Mouse (Mus musculus): ENCODE measurements at regions not wholly inside any gene's neighbourhood (a gene's known extent, or its start where the extent isn't known, plus 50 kb on each side); places are given as distances from the start of the nearest gene placed in this dataset.

- Histone ChIP-seq H3K27me3 (ENCODE audit: control insufficient read depth, insufficient read depth, low read length) (no peaks in the 10 kb centered on the region), H3K9ac (ENCODE audit: low read length) (no peak overlapping the region), H3K36me3 (ENCODE audit: control insufficient read depth, insufficient read depth, low read length) (no peaks in the 10 kb centered on the region), H3K9me3 (ENCODE audit: control insufficient read depth, low read length) (no peaks in the 10 kb centered on the region), H3K4me1 (replicated peaks; ENCODE audit: control insufficient read depth, insufficient read depth) (no peaks in the 10 kb centered on the region), H3K27ac (replicated peaks) (no peak overlapping the region), H3K4me2 (replicated peaks; ENCODE audit: low read depth) (no peak overlapping the region), H3K4me3 (ENCODE audit: low read depth, low read length) (no peak overlapping the region)
- TF ChIP-seq EP300 (optimal IDR thresholded peaks at IDR 0.05) (no peak), CTCF (IDR thresholded peaks at IDR 0.05; ENCODE audit: low read depth) (no peak)
- DNase-seq (ENCODE audit: low spot score): no peak
- no peak for ATAC-seq (ENCODE audit: low FRiP score, low TSS enrichment)
- 70% methylated on average over 7 of the region's 7 CpGs for WGBS
Observed at GRCm38 (mm10) chr12:13983631-13984395, 168.0 kb downstream of the Fam84a start.

GRCm38 (mm10) chr12:13964537-13964936 lies 187.3 kb downstream of the Fam84a start:
- DNase-seq (ENCODE audit: low spot score) (no peak), ATAC-seq (ENCODE audit: low FRiP score, low TSS enrichment) (no peak)
- no peaks in the 10 kb centered on the region for H3K36me3 ChIP-seq (ENCODE audit: control insufficient read depth, insufficient read depth, low read length)
- H3K4me3 ChIP-seq (ENCODE audit: low read depth, low read length): no peak overlapping the region
- no peaks in the 10 kb centered on the region for H3K4me1 ChIP-seq (replicated peaks; ENCODE audit: control insufficient read depth, insufficient read depth)
- no peaks in the 10 kb centered on the region for H3K9me3 ChIP-seq (ENCODE audit: control insufficient read depth, low read length)
- 84% methylated on average over 3 of the region's 3 CpGs for WGBS
- no peak for TF ChIP-seq CTCF (IDR thresholded peaks at IDR 0.05; ENCODE audit: low read depth)
- TF ChIP-seq EP300 (optimal IDR thresholded peaks at IDR 0.05): no peak
- no peak overlapping the region for H3K9ac ChIP-seq (ENCODE audit: low read length)
- H3K4me2 ChIP-seq (replicated peaks; ENCODE audit: low read depth): no peak overlapping the region
- no peaks in the 10 kb centered on the region for H3K27me3 ChIP-seq (ENCODE audit: control insufficient read depth, insufficient read depth, low read length)
- H3K27ac ChIP-seq (replicated peaks): no peak overlapping the region

GRCm38 (mm10) chr12:13939494-13939893 lies 212.4 kb downstream of the Fam84a start:
- Histone ChIP-seq H3K4me1 (replicated peaks; ENCODE audit: control insufficient read depth, insufficient read depth) (no peaks in the 10 kb centered on the region), H3K27me3 (ENCODE audit: control insufficient read depth, insufficient read depth, low read length) (no peaks in the 10 kb centered on the region), H3K9me3 (ENCODE audit: control insufficient read depth, low read length) (no peaks in the 10 kb centered on the region), H3K4me2 (replicated peaks; ENCODE audit: low read depth) (no peak overlapping the region), H3K27ac (replicated peaks) (no peak overlapping the region), H3K36me3 (ENCODE audit: control insufficient read depth, insufficient read depth, low read length) (no peaks in the 10 kb centered on the region), H3K4me3 (ENCODE audit: low read depth, low read length) (no peak overlapping the region), H3K9ac (ENCODE audit: low read length) (no peak overlapping the region)
- WGBS: 90% methylated on average over 4 of the region's 4 CpGs
- ATAC-seq (ENCODE audit: low FRiP score, low TSS enrichment) (no peak), DNase-seq (ENCODE audit: low spot score) (no peak)
- TF ChIP-seq EP300 (optimal IDR thresholded peaks at IDR 0.05) (no peak), CTCF (IDR thresholded peaks at IDR 0.05; ENCODE audit: low read depth) (no peak)

- WGBS: 43% methylated on average over 1 of the region's 1 CpGs
- TF ChIP-seq EP300 (optimal IDR thresholded peaks at IDR 0.05) (no peak), CTCF (IDR thresholded peaks at IDR 0.05; ENCODE audit: low read depth) (no peak)
- Histone ChIP-seq H3K36me3 (ENCODE audit: control insufficient read depth, insufficient read depth, low read length) (no peaks in the 10 kb centered on the region), H3K9ac (ENCODE audit: low read length) (no peak overlapping the region), H3K4me1 (replicated peaks; ENCODE audit: control insufficient read depth, insufficient read depth) (no peaks in the 10 kb centered on the region), H3K4me2 (replicated peaks; ENCODE audit: low read depth) (no peak overlapping the region), H3K27me3 (ENCODE audit: control insufficient read depth, insufficient read depth, low read length) (no peaks in the 10 kb centered on the region), H3K27ac (replicated peaks) (no peak overlapping the region), H3K9me3 (ENCODE audit: control insufficient read depth, low read length) (no peaks in the 10 kb centered on the region), H3K4me3 (ENCODE audit: low read depth, low read length) (no peak overlapping the region)
- ATAC-seq (ENCODE audit: low FRiP score, low TSS enrichment): no peak
- DNase-seq (ENCODE audit: low spot score): no peak
Observed at GRCm38 (mm10) chr12:13921066-13921465, 230.8 kb downstream of the Fam84a start.

GRCm38 (mm10) chr12:13883317-13883716 lies 268.5 kb downstream of the Fam84a start:
- ATAC-seq (ENCODE audit: low FRiP score, low TSS enrichment): no peak
- H3K4me3 ChIP-seq (ENCODE audit: low read depth, low read length): no peak overlapping the region

GRCm38 (mm10) chr12:13869161-13869560 lies 282.7 kb downstream of the Fam84a start:
- no peak overlapping the region for H3K9ac ChIP-seq (ENCODE audit: low read length)
- H3K27me3 ChIP-seq (ENCODE audit: control insufficient read depth, insufficient read depth, low read length): no peaks in the 10 kb centered on the region
- no peak for ATAC-seq (ENCODE audit: low FRiP score, low TSS enrichment)
- 47% methylated on average over 1 of the region's 1 CpGs for WGBS
- no peak for DNase-seq (ENCODE audit: low spot score)
- no peak overlapping the region for H3K4me3 ChIP-seq (ENCODE audit: low read depth, low read length)
- H3K36me3 ChIP-seq (ENCODE audit: control insufficient read depth, insufficient read depth, low read length): no peaks in the 10 kb centered on the region
- no peaks in the 10 kb centered on the region for H3K4me1 ChIP-seq (replicated peaks; ENCODE audit: control insufficient read depth, insufficient read depth)
- H3K4me2 ChIP-seq (replicated peaks; ENCODE audit: low read depth): no peak overlapping the region
- no peak for TF ChIP-seq CTCF (IDR thresholded peaks at IDR 0.05; ENCODE audit: low read depth)
- no peak for TF ChIP-seq EP300 (optimal IDR thresholded peaks at IDR 0.05)
- H3K27ac ChIP-seq (replicated peaks): no peak overlapping the region
- H3K9me3 ChIP-seq (ENCODE audit: control insufficient read depth, low read length): no peaks in the 10 kb centered on the region

More at GRCm38 (mm10) chr12:13883317-13883716, 268.5 kb downstream of the Fam84a start:
- no peak overlapping the region for H3K4me2 ChIP-seq (replicated peaks; ENCODE audit: low read depth)
- no peak for DNase-seq (ENCODE audit: low spot score)
- H3K4me1 ChIP-seq (replicated peaks; ENCODE audit: control insufficient read depth, insufficient read depth): no peaks in the 10 kb centered on the region
- H3K36me3 ChIP-seq (ENCODE audit: control insufficient read depth, insufficient read depth, low read length): no peaks in the 10 kb centered on the region
- WGBS: 45% methylated on average over 3 of the region's 3 CpGs
- H3K9me3 ChIP-seq (ENCODE audit: control insufficient read depth, low read length): no peaks in the 10 kb centered on the region
- no peak overlapping the region for H3K9ac ChIP-seq (ENCODE audit: low read length)
- TF ChIP-seq EP300 (optimal IDR thresholded peaks at IDR 0.05) (no peak), CTCF (IDR thresholded peaks at IDR 0.05; ENCODE audit: low read depth) (no peak)
- H3K27me3 ChIP-seq (ENCODE audit: control insufficient read depth, insufficient read depth, low read length): no peaks in the 10 kb centered on the region
- H3K27ac ChIP-seq (replicated peaks): no peak overlapping the region
